Mouse (Mus musculus): Measurements from ENCODE around the gene Ccdc136. TPM values are rescaled to one million over a fixed set of nuclear protein-coding genes. Genes with fewer than 3 reads are reported as not detected.

Ccdc136 gene
- polyA plus RNA-seq, 1 experiment from 2014 or later: 29.5 TPM

- Histone ChIP-seq H3K36me3 (ENCODE audit: control insufficient read depth, insufficient read depth, low read length) (peaks cover 22% of the 10 kb centered on the region), H3K9ac (replicated peaks; ENCODE audit: low read depth, low read length) (no peak overlapping the region), H3K4me3 (ENCODE audit: low read depth, low read length) (no peak overlapping the region), H3K27ac (ENCODE audit: low read length) (no peak overlapping the region), H3K4me1 (ENCODE audit: control insufficient read depth, insufficient read depth, low read length) (no peaks in the 10 kb centered on the region; the same call in 1 of the 2 replicates), H3K9me3 (ENCODE audit: control insufficient read depth, low read depth, low read length) (no peaks in the 10 kb centered on the region), H3K4me2 (replicated peaks; ENCODE audit: low read depth, low read length) (no peak overlapping the region), H3K27me3 (ENCODE audit: control insufficient read depth, insufficient read depth, low read length) (no peaks in the 10 kb centered on the region)
- WGBS: 78% methylated on average over 3 of the region's 3 CpGs
- ATAC-seq (ENCODE audit: insufficient number of reproducible peaks, insufficient read depth, low FRiP score, low read depth): no peak
These were observed 67.3 kb downstream of the Ccdc136 start for GRCm38 (mm10) chr6:29463388-29463787.

- no peaks in the 10 kb centered on the region for H3K9me3 ChIP-seq (ENCODE audit: control insufficient read depth, low read depth, low read length)
- H3K4me2 ChIP-seq (replicated peaks; ENCODE audit: low read depth, low read length): peak within 1 kb of the TSS; percentile 64
- H3K36me3 ChIP-seq (ENCODE audit: control insufficient read depth, insufficient read depth, low read length): peaks cover 8% of the 10 kb centered on the region
- peak within 1 kb of the TSS; percentile 52 for H3K9ac ChIP-seq (replicated peaks; ENCODE audit: low read depth, low read length)
- ATAC-seq (ENCODE audit: insufficient number of reproducible peaks, insufficient read depth, low FRiP score, low read depth): peak; percentile 92
- H3K4me3 ChIP-seq (ENCODE audit: low read depth, low read length): peak within 1 kb of the TSS; percentile 68
- H3K27me3 ChIP-seq (ENCODE audit: control insufficient read depth, insufficient read depth, low read length): no peaks in the 10 kb centered on the region
- under 1% methylated on average over 39 of the region's 39 CpGs for whole genome bisulfite sequencing
- H3K4me1 ChIP-seq (ENCODE audit: control insufficient read depth, insufficient read depth, low read length): peaks cover 7% of the 10 kb centered on the region; the same call in 1 of the 2 replicates
- H3K27ac ChIP-seq (ENCODE audit: low read length): peak within 1 kb of the TSS; percentile 39; the same call in 1 of the 2 replicates
These were observed 71.7 kb downstream of the Ccdc136 start, which contains the start of gene Atp6v1f for GRCm38 (mm10) chr6:29467583-29468354. Gene Atp6v1f, plus strand, starts transcription at chr6:29467718.

- H3K4me2 ChIP-seq (replicated peaks; ENCODE audit: low read depth, low read length): peak overlapping the region; percentile 64
- H3K27ac ChIP-seq (ENCODE audit: low read length): no peak overlapping the region
- H3K4me3 ChIP-seq (ENCODE audit: low read depth, low read length): peak overlapping the region; percentile 68
- H3K36me3 ChIP-seq (ENCODE audit: control insufficient read depth, insufficient read depth, low read length): peaks cover 8% of the 10 kb centered on the region
- H3K9me3 ChIP-seq (ENCODE audit: control insufficient read depth, low read depth, low read length): no peaks in the 10 kb centered on the region
- no peak for ATAC-seq (ENCODE audit: insufficient number of reproducible peaks, insufficient read depth, low FRiP score, low read depth)
- H3K4me1 ChIP-seq (ENCODE audit: control insufficient read depth, insufficient read depth, low read length): peaks cover 7% of the 10 kb centered on the region; the same call in 1 of the 2 replicates
- 87% methylated on average over 3 of the region's 3 CpGs for WGBS
- no peaks in the 10 kb centered on the region for H3K27me3 ChIP-seq (ENCODE audit: control insufficient read depth, insufficient read depth, low read length)
- 0 out of 2 replicates have a peak overlapping the region, but pooled peaks have one; percentile 52 for H3K9ac ChIP-seq (replicated peaks; ENCODE audit: low read depth, low read length)
These were observed 72.7 kb downstream of the Ccdc136 start for GRCm38 (mm10) chr6:29468851-29469250.

GRCm38 (mm10) chr6:29471137-29471536 lies 75.0 kb downstream of the Ccdc136 start, which contains the start of gene Atp6v1fnb:
Gene Atp6v1fnb, plus strand, starts transcription at chr6:29471437.
- Histone ChIP-seq H3K27me3 (ENCODE audit: control insufficient read depth, insufficient read depth, low read length) (no peaks in the 10 kb centered on the region), H3K4me1 (ENCODE audit: control insufficient read depth, insufficient read depth, low read length) (peaks cover 7% of the 10 kb centered on the region; the same call in 1 of the 2 replicates), H3K4me3 (ENCODE audit: low read depth, low read length) (no peak within 1 kb of the TSS), H3K36me3 (ENCODE audit: control insufficient read depth, insufficient read depth, low read length) (peaks cover 8% of the 10 kb centered on the region), H3K27ac (ENCODE audit: low read length) (no peak within 1 kb of the TSS), H3K4me2 (replicated peaks; ENCODE audit: low read depth, low read length) (no peak within 1 kb of the TSS), H3K9me3 (ENCODE audit: control insufficient read depth, low read depth, low read length) (no peaks in the 10 kb centered on the region), H3K9ac (replicated peaks; ENCODE audit: low read depth, low read length) (no peak within 1 kb of the TSS)
- WGBS: 91% methylated on average over 4 of the region's 4 CpGs
- no peak for ATAC-seq (ENCODE audit: insufficient number of reproducible peaks, insufficient read depth, low FRiP score, low read depth)

- peak; percentile 93 for ATAC-seq (ENCODE audit: insufficient number of reproducible peaks, insufficient read depth, low FRiP score, low read depth)
- Histone ChIP-seq H3K4me3 (ENCODE audit: low read depth, low read length) (peak overlapping the region; percentile 34), H3K36me3 (ENCODE audit: control insufficient read depth, insufficient read depth, low read length) (peaks cover 8% of the 10 kb centered on the region), H3K4me1 (ENCODE audit: control insufficient read depth, insufficient read depth, low read length) (peaks cover under 1% of the 10 kb centered on the region; the same call in 1 of the 2 replicates), H3K9ac (replicated peaks; ENCODE audit: low read depth, low read length) (no peak overlapping the region; the same call in 1 of the 2 replicates), H3K27me3 (ENCODE audit: control insufficient read depth, insufficient read depth, low read length) (no peaks in the 10 kb centered on the region), H3K4me2 (replicated peaks; ENCODE audit: low read depth, low read length) (peak overlapping the region; percentile 52), H3K27ac (ENCODE audit: low read length) (no peak overlapping the region), H3K9me3 (ENCODE audit: control insufficient read depth, low read depth, low read length) (no peaks in the 10 kb centered on the region)
- 5% methylated on average over 33 of the region's 33 CpGs for WGBS
These were observed 78.0 kb downstream of the Ccdc136 start for GRCm38 (mm10) chr6:29473941-29474691.

GRCm38 (mm10) chr6:29474736-29475135 lies 78.6 kb downstream of the Ccdc136 start:
- Histone ChIP-seq H3K27me3 (ENCODE audit: control insufficient read depth, insufficient read depth, low read length) (no peaks in the 10 kb centered on the region), H3K36me3 (ENCODE audit: control insufficient read depth, insufficient read depth, low read length) (peaks cover 8% of the 10 kb centered on the region), H3K27ac (ENCODE audit: low read length) (no peak overlapping the region), H3K9me3 (ENCODE audit: control insufficient read depth, low read depth, low read length) (no peaks in the 10 kb centered on the region), H3K4me2 (replicated peaks; ENCODE audit: low read depth, low read length) (peak overlapping the region; percentile 52; the same call in 1 of the 2 replicates), H3K4me3 (ENCODE audit: low read depth, low read length) (no peak overlapping the region), H3K9ac (replicated peaks; ENCODE audit: low read depth, low read length) (no peak overlapping the region), H3K4me1 (ENCODE audit: control insufficient read depth, insufficient read depth, low read length) (no peaks in the 10 kb centered on the region)
- WGBS: 70% methylated on average over 2 of the region's 2 CpGs
- ATAC-seq (ENCODE audit: insufficient number of reproducible peaks, insufficient read depth, low FRiP score, low read depth): no peak

Small RNAs within 50 kb of the gene (microRNA-seq; reads per million reads assigned to microRNA genes)
- not detected for gene Gm26220
- gene Gm44354: not detected

Other genes starting within 250 kb of the Ccdc136 start
- 44.1 and 48.5 TPM in 2 replicates for gene Rbm28, start 231.3 kb upstream of the Ccdc136 start, polyA plus RNA-seq (2014; fragmentation: Nextera tagmentation; extraction: Ambion mirVana)
- gene Prrt4, start 216.7 kb upstream of the Ccdc136 start, polyA plus RNA-seq (2014; fragmentation: Nextera tagmentation; extraction: Ambion mirVana): 0.38 and 0.48 TPM in 2 replicates
- gene Impdh1, start 179.9 kb upstream of the Ccdc136 start, polyA plus RNA-seq (2014; fragmentation: Nextera tagmentation; extraction: Ambion mirVana): 36.1 and 41.7 TPM in 2 replicates
- gene Hilpda, start 123.8 kb upstream of the Ccdc136 start, polyA plus RNA-seq (2014; fragmentation: Nextera tagmentation; extraction: Ambion mirVana): 36.5 and 40.1 TPM in 2 replicates
- gene Fam71f2, start 116.7 kb upstream of the Ccdc136 start, polyA plus RNA-seq (2014; fragmentation: Nextera tagmentation; extraction: Ambion mirVana): 0.60 and 0.68 TPM in 2 replicates
- gene Fam71f1, start 77.2 kb upstream of the Ccdc136 start, polyA plus RNA-seq (2014; fragmentation: Nextera tagmentation; extraction: Ambion mirVana): not detected in 2 replicates
- 384 and 413 TPM in 2 replicates for gene Calu, start 48.2 kb upstream of the Ccdc136 start, polyA plus RNA-seq (2014; fragmentation: Nextera tagmentation; extraction: Ambion mirVana)
- 1.3 and 1.5 TPM in 2 replicates for gene Opn1sw, start 7.8 kb upstream of the Ccdc136 start, polyA plus RNA-seq (2014; fragmentation: Nextera tagmentation; extraction: Ambion mirVana)
- gene Flnc, start 36.9 kb downstream of the Ccdc136 start, polyA plus RNA-seq (2014; fragmentation: Nextera tagmentation; extraction: Ambion mirVana): 17.9 and 19.8 TPM in 2 replicates
- 235 and 266 TPM in 2 replicates for gene Atp6v1f, start 71.4 kb downstream of the Ccdc136 start, polyA plus RNA-seq (2014; fragmentation: Nextera tagmentation; extraction: Ambion mirVana)
- gene Atp6v1fnb, start 75.1 kb downstream of the Ccdc136 start, polyA plus RNA-seq (2014; fragmentation: Nextera tagmentation; extraction: Ambion mirVana): 0.64 TPM in 1 of 2 replicates, not detected in the other
- 25.0 and 30.4 TPM in 2 replicates for gene Kcp, start 111.6 kb downstream of the Ccdc136 start, polyA plus RNA-seq (2014; fragmentation: Nextera tagmentation; extraction: Ambion mirVana)
- gene Irf5, start 130.3 kb downstream of the Ccdc136 start, polyA plus RNA-seq (2014; fragmentation: Nextera tagmentation; extraction: Ambion mirVana): 6.4 and 7.2 TPM in 2 replicates
- gene Tnpo3, start 213.6 kb downstream of the Ccdc136 start, polyA plus RNA-seq (2014; fragmentation: Nextera tagmentation; extraction: Ambion mirVana): 91.3 and 92.2 TPM in 2 replicates